ENCODE assay signal across 8 mouse cellular contexts in the genomic region with DNA sequence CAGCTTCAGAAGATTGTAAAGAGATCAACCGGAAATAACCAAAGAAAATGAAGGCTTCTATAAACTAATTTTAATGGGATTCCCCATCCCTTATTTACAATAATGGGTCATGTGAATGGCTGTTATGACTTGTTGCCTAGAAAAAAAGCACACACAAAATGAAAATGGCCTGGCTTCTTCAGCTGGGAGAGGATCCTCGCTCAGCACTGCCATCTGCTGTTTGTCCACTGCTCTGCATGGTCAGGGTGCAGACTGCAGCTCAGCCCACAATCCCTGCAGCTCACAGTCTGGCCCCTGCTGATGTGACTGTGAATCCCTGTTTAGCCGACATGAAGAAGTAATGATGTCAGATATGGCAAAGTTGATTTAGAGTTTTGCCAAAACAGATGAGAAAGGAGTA. TPM values are rescaled to one million over a fixed set of nuclear protein-coding genes. Genes with fewer than 3 reads are reported as not detected.
DNase-seq lines count a peak whose midpoint lies in the region; ATAC-seq and TF ChIP-seq lines count a peak whose summit lies in the region.
"Had no signal": no experiment of that assay in that cellular context is flagged by ENCODE, and none has a peak within 500 bp of the region (broad histone marks: within the 10 kb centered on the region; RNA-seq: fewer than 3 reads in every experiment).

No protein-coding gene starts in this region.

- H3K36me3 ChIP-seq in heart, embryonic 10.5 days, result no peaks in the 10 kb centered on the region
- peaks cover 50% of the 10 kb centered on the region for H3K36me3 ChIP-seq in spleen, adult 2 months (ENCODE audit: control insufficient read depth, insufficient read depth, low read length)
- H3K36me3 ChIP-seq: limb, embryonic 15.5 days had no signal

- TF ChIP-seq POLR2A in spleen, adult 2 months (IDR thresholded peaks at IDR 0.05; ENCODE audit: low read depth, low read length), result no peak

- WGBS in heart, embryonic 10.5 days, result 34% methylated on average over 3 of the region's 3 CpGs
- 33% methylated on average over 3 of the region's 3 CpGs for WGBS in spleen, adult 2 months

- peak; percentile 68; the same call in 1 of the 2 replicates for ATAC-seq in megakaryocyte-erythroid progenitor cell, adult 5-6 weeks (replicated peaks; ENCODE audit: low FRiP score, low TSS enrichment, poor library complexity, severe bottlenecking)

- TF ChIP-seq CTCF in spleen, adult 2 months (IDR thresholded peaks at IDR 0.05; ENCODE audit: extremely low read depth, insufficient read depth, insufficient read length, insufficient replicate concordance), result peak; percentile 87; the same call in 1 of the 2 replicates

- peaks cover 11% of the 10 kb centered on the region for H3K4me1 ChIP-seq in heart, embryonic 10.5 days
- peaks cover 6% of the 10 kb centered on the region; the same call in 1 of the 2 replicates for H3K4me1 ChIP-seq in spleen, adult 2 months (ENCODE audit: control insufficient read depth, insufficient read depth, insufficient read length)

- DNase-seq in ES-CJ7 (ENCODE audit: low read depth, low spot score), result peak; percentile 78
- DNase-seq in adrenal gland, adult 18-20 months (ENCODE audit: low spot score in 2 of 2), result peak; percentile 75 to 82
- DNase-seq in embryo, embryonic 10.5 days (ENCODE audit: low spot score), result peak; percentile 82
- peak; percentile 82 for DNase-seq in heart, embryonic 10.5 days (ENCODE audit: low spot score)
- peak; percentile 62 to 87 for DNase-seq in layer of hippocampus, postnatal 25 days (ENCODE audit: extremely low spot score in 1 of 2, low spot score in 1 of 2)
- peak in 1 of 2 experiments; percentile 81 for DNase-seq in spleen, adult 2 months (ENCODE audit: low read depth in 1 of 2, low spot score in 2 of 2)

- peaks cover under 1% of the 10 kb centered on the region; the same call in 1 of the 2 replicates for H3K27me3 ChIP-seq in heart, embryonic 10.5 days (ENCODE audit: insufficient read depth, poor library complexity, severe bottlenecking)
- no peaks in the 10 kb centered on the region for H3K27me3 ChIP-seq in spleen, adult 2 months (ENCODE audit: control insufficient read depth, insufficient read depth, low read length)
- H3K27me3 ChIP-seq: limb, embryonic 15.5 days had no signal

- no peak overlapping the region for H3K27ac ChIP-seq in heart, embryonic 10.5 days
- 0 out of 2 replicates have a peak overlapping the region, but pooled peaks have one; percentile 11 for H3K27ac ChIP-seq in spleen, adult 2 months (ENCODE audit: insufficient read depth, low read length)
- H3K27ac ChIP-seq: limb, embryonic 15.5 days had no signal

- H3K4me3 ChIP-seq in heart, embryonic 10.5 days, result no peak overlapping the region
- H3K4me3 ChIP-seq in spleen, adult 2 months (ENCODE audit: extremely low read depth, insufficient read depth, insufficient read length), result no peak overlapping the region
- H3K4me3 ChIP-seq: limb, embryonic 15.5 days had no signal

- no peaks in the 10 kb centered on the region for H3K9me3 ChIP-seq in heart, embryonic 10.5 days
- H3K9me3 ChIP-seq: limb, embryonic 15.5 days had no signal

RNA-seq across cellular contexts. Expression of a gene that starts 7.7 kb away (rescaled TPM):
- total RNA-seq in adrenal gland, adult 18-20 months (2021), result 100 to 1,000 TPM; 134 to 220 TPM
- 1.4 TPM in 2 replicates for polyA plus RNA-seq in heart, embryonic 10.5 days (2016; fragmentation: Nextera tagmentation; extraction: Ambion mirVana)
- total RNA-seq in layer of hippocampus, postnatal 25 days (2021), result 1 to 10 TPM; 1.0 to 1.6 TPM
- total RNA-seq in megakaryocyte-erythroid progenitor cell, adult 5-6 weeks (2014; fragmentation: Nextera tagmentation), result 5.9 TPM in 1 of 2 replicates, not detected in the other
- total RNA-seq in megakaryocyte-erythroid progenitor cell, adult 5-6 weeks (2017), result 15.0 and 24.9 TPM in 2 replicates
- 1,025 and 1,109 TPM in 2 replicates for polyA plus RNA-seq in spleen, adult 2 months (2012; rRNA removed)

RNA-seq across cellular contexts. Expression of a gene that starts 12.1 kb away (rescaled TPM):
- total RNA-seq in adrenal gland, adult 18-20 months (2021), result not detected
- not detected in 2 replicates for polyA plus RNA-seq in heart, embryonic 10.5 days (2016; fragmentation: Nextera tagmentation; extraction: Ambion mirVana)
- not detected for total RNA-seq in layer of hippocampus, postnatal 25 days (2021)
- total RNA-seq in megakaryocyte-erythroid progenitor cell, adult 5-6 weeks (2014; fragmentation: Nextera tagmentation), result 0.50 TPM in 1 of 2 replicates, not detected in the other
- total RNA-seq in megakaryocyte-erythroid progenitor cell, adult 5-6 weeks (2017), result not detected in 2 replicates
- 11.4 and 13.5 TPM in 2 replicates for polyA plus RNA-seq in spleen, adult 2 months (2012; rRNA removed)
- polyA plus RNA-seq: limb, embryonic 15.5 days had no signal

RNA-seq across cellular contexts. Expression of a gene that starts 25.8 kb away (rescaled TPM):
- 100 to 1,000 TPM; 119 to 219 TPM for total RNA-seq in adrenal gland, adult 18-20 months (2021)
- 0.11 TPM in 1 of 2 replicates, not detected in the other for polyA plus RNA-seq in heart, embryonic 10.5 days (2016; fragmentation: Nextera tagmentation; extraction: Ambion mirVana)
- total RNA-seq in layer of hippocampus, postnatal 25 days (2021), result 1 to 10 TPM; 1.1 to 1.3 TPM
- total RNA-seq in megakaryocyte-erythroid progenitor cell, adult 5-6 weeks (2014; fragmentation: Nextera tagmentation), result 2.0 and 4.4 TPM in 2 replicates
- 12.4 and 31.9 TPM in 2 replicates for total RNA-seq in megakaryocyte-erythroid progenitor cell, adult 5-6 weeks (2017)
- 1,846 and 1,869 TPM in 2 replicates for polyA plus RNA-seq in spleen, adult 2 months (2012; rRNA removed)

RNA-seq across cellular contexts. Expression of a gene that starts 41.2 kb away (rescaled TPM):
- under 1 TPM; 0.27 to 0.38 TPM for total RNA-seq in adrenal gland, adult 18-20 months (2021)
- polyA plus RNA-seq in heart, embryonic 10.5 days (2016; fragmentation: Nextera tagmentation; extraction: Ambion mirVana), result 0.05 TPM in 1 of 2 replicates, not detected in the other
- 1 to 10 TPM in 1 of 2 experiments, under 1 TPM in 1; 0.86 to 1.1 TPM for total RNA-seq in layer of hippocampus, postnatal 25 days (2021)
- not detected in 2 replicates for total RNA-seq in megakaryocyte-erythroid progenitor cell, adult 5-6 weeks (2014; fragmentation: Nextera tagmentation)
- total RNA-seq in megakaryocyte-erythroid progenitor cell, adult 5-6 weeks (2017), result not detected in 2 replicates
- 4.1 and 4.4 TPM in 2 replicates for polyA plus RNA-seq in spleen, adult 2 months (2012; rRNA removed)

RNA-seq across cellular contexts. Expression of a gene that starts 55.9 kb away (rescaled TPM):
- total RNA-seq in adrenal gland, adult 18-20 months (2021), result 100 to 1,000 TPM in 1 of 2 experiments, 10 to 100 TPM in 1; 90.9 to 173 TPM
- 13.2 and 14.6 TPM in 2 replicates for polyA plus RNA-seq in heart, embryonic 10.5 days (2016; fragmentation: Nextera tagmentation; extraction: Ambion mirVana)
- 1 to 10 TPM; 1.0 to 1.7 TPM for total RNA-seq in layer of hippocampus, postnatal 25 days (2021)
- total RNA-seq in megakaryocyte-erythroid progenitor cell, adult 5-6 weeks (2014; fragmentation: Nextera tagmentation), result 20.3 and 24.1 TPM in 2 replicates
- total RNA-seq in megakaryocyte-erythroid progenitor cell, adult 5-6 weeks (2017), result 68.7 and 80.9 TPM in 2 replicates
- polyA plus RNA-seq in spleen, adult 2 months (2012; rRNA removed), result 5,504 and 8,483 TPM in 2 replicates

Comparison
In these comparisons a context has a peak if more than half of its experiments do, and no peak if none do; other contexts are left out.
1. RNA of a gene that starts 7.7 kb away (total RNA-seq): 134 to 220 TPM in adrenal gland, adult 18-20 months; 5.9 to 24.9 TPM in megakaryocyte-erythroid progenitor cell, adult 5-6 weeks and 1.0 to 1.6 TPM in layer of hippocampus, postnatal 25 days; every median in the first group is over 4 times any median in the second.